Mouse (Mus musculus) embryonic facial prominence, embryonic 14.5 days (tissue): ENCODE results near the gene Wipf2. TPM values are rescaled to one million over a fixed set of nuclear protein-coding genes. Genes with fewer than 3 reads are reported as not detected.

Experiments
- ATAC-seq: fragments of 200-750 bp; cut with Nextera tagmentation; 2 replicates; pipeline ENCODE4 v1.8.0; 2017; ENCODE audit warnings: low read depth, moderate number of reproducible peaks, moderate TSS enrichment
- DNase-seq: peaks from one replicate; pipeline ENCODE4 v3.0.0-alpha.2; 2015; ENCODE audit warnings: low spot score
- H3K27ac ChIP-seq: fragments of 300-500 bp; sonication (generic); replicated peaks from 2 replicates; pipeline ENCODE4 v1.5.1; 2014; ENCODE audit warnings: low read depth, mild to moderate bottlenecking, low read length, moderate library complexity
- H3K27me3 ChIP-seq: fragments of 300-500 bp; sonication (generic); replicated peaks from 2 replicates; pipeline ENCODE4 v1.6.1; 2014; ENCODE audit warnings: low read length; ENCODE audit not compliant: control insufficient read depth, insufficient read depth
- H3K36me3 ChIP-seq: fragments of 300-500 bp; sonication (generic); 2 replicates; pipeline ENCODE4 v1.6.1; 2014; ENCODE audit warnings: low read length, mixed read lengths; ENCODE audit not compliant: control insufficient read depth, insufficient read depth
- H3K4me1 ChIP-seq: fragments of 300-500 bp; sonication (generic); 2 replicates; pipeline ENCODE4 v1.6.1; 2014; ENCODE audit warnings: antibody characterized with exemption, low read length; ENCODE audit not compliant: control insufficient read depth, insufficient read depth
- H3K4me2 ChIP-seq: fragments of 300-500 bp; sonication (generic); 2 replicates; pipeline ENCODE4 v1.6.1; 2014; ENCODE audit warnings: low read depth, mild to moderate bottlenecking, low read length, moderate library complexity, mixed read lengths
- H3K4me3 ChIP-seq: fragments of 300-500 bp; sonication (generic); 2 replicates; pipeline ENCODE4 v1.5.1; 2014; ENCODE audit warnings: low read depth, mild to moderate bottlenecking, low read length
- H3K9ac ChIP-seq: fragments of 300-500 bp; sonication (generic); 2 replicates; pipeline ENCODE4 v1.6.1; 2014; ENCODE audit warnings: low read depth, mild to moderate bottlenecking, low read length, moderate library complexity, mixed read lengths
- H3K9me3 ChIP-seq: fragments of 300-500 bp; sonication (generic); 2 replicates; pipeline ENCODE4 v1.6.1; 2016; ENCODE audit warnings: low read length; ENCODE audit not compliant: control insufficient read depth
- WGBS: fragments of 180-500 bp; shearing (Covaris S2); extraction: QIAGEN DNeasy Blood & Tissue Kit; methylation state at CpG from one replicate; pipeline ENCODE4 v1.1.7; 2014; 5-methylcytosine and 5-hydroxymethylcytosine counted together
- polyA plus RNA-seq: library from polyadenylated mRNA; unstranded; fragments of >200 nt; fragmentation: Nextera tagmentation; extraction: Ambion mirVana; gene quantifications from 2 replicates; pipeline ENCODE4 v1.2.1, GENCODE M21; 2014

Wipf2 gene
- polyA plus RNA-seq, 1 experiment from 2014 or later = 4.3 TPM

- H3K4me1 ChIP-seq = peaks cover 7% of the 10 kb centered on the region
- H3K4me3 ChIP-seq = no peak overlapping the region
- no peaks in the 10 kb centered on the region for H3K27me3 ChIP-seq
- ATAC-seq (no peak), DNase-seq (no peak)
- no peak overlapping the region for H3K4me2 ChIP-seq
- no peaks in the 10 kb centered on the region for H3K36me3 ChIP-seq
- no peaks in the 10 kb centered on the region for H3K9me3 ChIP-seq
- H3K27ac ChIP-seq = no peak overlapping the region
- H3K9ac ChIP-seq = no peak overlapping the region
- WGBS = 65% methylated on average over 13 of the region's 13 CpGs
Observed at GRCm38 (mm10) chr11:98846016-98846415, 17.4 kb upstream of the Wipf2 start.

DNA sequence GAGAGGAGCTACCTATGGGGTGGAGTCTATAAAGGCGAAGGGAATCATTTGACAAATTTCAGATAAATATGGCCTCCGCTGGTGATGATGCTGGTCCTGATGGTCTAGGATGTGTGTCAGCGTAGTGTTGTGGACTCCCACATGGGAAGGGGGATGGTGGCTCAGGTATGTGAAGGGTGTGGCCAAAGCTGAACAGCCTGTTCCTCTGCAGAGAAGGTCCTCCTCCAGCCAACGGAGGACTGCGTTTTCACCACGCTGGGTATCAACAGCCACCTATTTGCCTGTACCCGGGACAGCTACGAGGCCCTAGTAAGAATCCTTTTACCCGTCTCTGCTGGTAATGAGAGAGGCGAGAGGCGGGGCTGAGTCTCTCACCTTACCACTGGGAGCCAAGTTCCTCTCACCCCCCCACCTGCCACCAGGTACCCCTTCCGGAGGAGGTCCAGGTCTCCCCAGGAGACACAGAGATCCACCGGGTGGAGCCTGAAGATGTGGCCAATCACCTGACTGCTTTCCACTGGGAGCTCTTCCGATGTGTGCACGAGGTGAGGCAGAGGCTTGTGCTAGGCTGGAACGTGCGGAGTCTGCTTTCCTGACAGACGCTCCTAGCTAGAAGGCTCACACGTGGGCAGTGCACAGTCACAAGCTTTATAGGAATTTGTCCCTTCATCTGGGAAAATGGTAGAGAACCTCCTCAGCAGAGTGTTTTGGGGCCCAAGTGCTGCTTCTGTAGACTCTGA lies 16.4 kb upstream of the Wipf2 start:
- H3K9ac ChIP-seq = no peak overlapping the region
- 59% methylated on average over 19 of the region's 19 CpGs for WGBS
- H3K4me1 ChIP-seq = peaks cover 7% of the 10 kb centered on the region
- H3K9me3 ChIP-seq = no peaks in the 10 kb centered on the region
- H3K4me3 ChIP-seq = no peak overlapping the region
- H3K36me3 ChIP-seq = no peaks in the 10 kb centered on the region
- DNase-seq (peak; percentile 12), ATAC-seq (peak; percentile 39; the same call in 1 of the 2 replicates)
- H3K4me2 ChIP-seq = no peak overlapping the region
- no peak overlapping the region for H3K27ac ChIP-seq
- no peaks in the 10 kb centered on the region for H3K27me3 ChIP-seq

DNA sequence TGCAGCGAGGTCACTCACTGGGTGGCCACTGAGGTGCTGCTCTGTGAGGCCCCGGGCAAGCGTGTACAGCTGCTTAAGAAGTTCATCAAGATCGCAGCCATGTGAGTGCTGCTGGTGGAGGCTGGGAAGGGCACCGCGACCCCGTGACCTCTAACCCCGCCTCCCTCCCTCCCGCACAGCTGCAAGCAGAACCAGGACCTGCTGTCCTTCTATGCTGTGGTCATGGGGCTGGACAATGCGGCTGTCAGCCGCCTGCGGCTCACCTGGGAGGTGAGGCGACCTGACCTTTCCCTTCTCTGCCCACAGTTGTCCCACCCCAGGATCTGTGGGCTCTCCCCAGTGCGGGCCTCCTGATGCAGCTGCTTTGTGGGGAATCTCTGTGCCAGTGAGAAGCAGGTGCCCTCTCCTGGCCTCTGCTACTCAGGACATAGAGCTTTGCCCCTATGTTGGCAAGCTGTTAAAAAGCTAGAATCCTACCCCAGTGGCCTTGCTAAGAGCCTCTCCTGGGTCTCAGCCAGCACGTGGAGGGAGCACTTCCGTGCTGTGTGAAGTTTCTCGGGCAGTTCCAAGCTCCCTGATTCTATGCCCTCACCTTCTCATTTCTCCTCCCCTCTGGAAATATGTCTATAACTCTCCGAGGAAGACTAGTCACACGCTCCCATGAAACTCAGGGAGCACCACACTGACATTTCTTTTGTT lies 14.1 kb upstream of the Wipf2 start:
- H3K9ac ChIP-seq = 0 out of 2 replicates have a peak overlapping the region, but pooled peaks have one; percentile 14
- DNase-seq = peak; percentile 57
- H3K4me2 ChIP-seq = peak overlapping the region; percentile 12; the same call in 1 of the 2 replicates
- peak; percentile 9; the same call in 1 of the 2 replicates for ATAC-seq
- no peak overlapping the region for H3K4me3 ChIP-seq
- H3K36me3 ChIP-seq = no peaks in the 10 kb centered on the region
- H3K27me3 ChIP-seq = no peaks in the 10 kb centered on the region
- no peak overlapping the region for H3K27ac ChIP-seq
- 20% methylated on average over 13 of the region's 19 CpGs for WGBS
- peaks cover 7% of the 10 kb centered on the region for H3K4me1 ChIP-seq
- H3K9me3 ChIP-seq = no peaks in the 10 kb centered on the region

GRCm38 (mm10) chr11:98850100-98851093 lies 13.0 kb upstream of the Wipf2 start:
- DNase-seq (no peak), ATAC-seq (no peak; the same call in 1 of the 2 replicates)
- H3K9me3 ChIP-seq = no peaks in the 10 kb centered on the region
- peak overlapping the region; percentile 13 for H3K4me2 ChIP-seq
- no peak overlapping the region for H3K27ac ChIP-seq
- WGBS = 72% methylated on average over 26 of the region's 26 CpGs
- H3K4me3 ChIP-seq = no peak overlapping the region
- no peaks in the 10 kb centered on the region for H3K27me3 ChIP-seq
- peaks cover 7% of the 10 kb centered on the region for H3K4me1 ChIP-seq
- no peaks in the 10 kb centered on the region for H3K36me3 ChIP-seq
- no peak overlapping the region for H3K9ac ChIP-seq

GRCm38 (mm10) chr11:98854116-98854515 lies 9.3 kb upstream of the Wipf2 start:
- no peaks in the 10 kb centered on the region for H3K9me3 ChIP-seq

DNA sequence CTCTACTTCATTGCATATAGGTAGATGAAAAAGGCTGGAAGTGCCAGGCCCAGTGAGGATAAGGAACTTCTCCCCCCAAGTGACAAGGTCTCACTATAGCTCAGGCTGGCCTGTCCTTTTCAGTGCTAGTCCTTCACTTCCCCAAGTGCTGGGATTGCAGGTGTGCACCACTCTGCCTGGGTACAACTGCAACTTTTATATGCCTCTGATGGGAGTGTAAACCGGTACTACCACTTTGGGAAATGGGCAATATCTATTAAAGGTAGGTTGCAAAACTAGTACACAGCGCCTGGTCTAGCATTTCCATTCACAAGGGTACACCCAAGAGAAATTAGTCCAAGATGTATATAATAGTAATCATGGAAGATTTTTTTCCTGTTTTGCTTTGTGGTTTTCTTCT lies 8.8 kb upstream of the Wipf2 start:
- Histone ChIP-seq H3K4me2 (no peak overlapping the region), H3K36me3 (no peaks in the 10 kb centered on the region), H3K9me3 (no peaks in the 10 kb centered on the region), H3K9ac (no peak overlapping the region), H3K27ac (no peak overlapping the region), H3K4me1 (no peaks in the 10 kb centered on the region; the same call in 1 of the 2 replicates), H3K4me3 (no peak overlapping the region), H3K27me3 (no peaks in the 10 kb centered on the region)
- 86% methylated on average over 2 of the region's 2 CpGs for WGBS
- no peak for DNase-seq
- no peak for ATAC-seq

More at GRCm38 (mm10) chr11:98854116-98854515, 9.3 kb upstream of the Wipf2 start:
- DNase-seq = no peak
- Histone ChIP-seq H3K27ac (no peak overlapping the region), H3K27me3 (no peaks in the 10 kb centered on the region), H3K4me3 (no peak overlapping the region), H3K36me3 (no peaks in the 10 kb centered on the region), H3K4me2 (no peak overlapping the region), H3K4me1 (peaks cover 5% of the 10 kb centered on the region), H3K9ac (no peak overlapping the region)
- 88% methylated on average over 8 of the region's 8 CpGs for WGBS
- ATAC-seq = no peak

GRCm38 (mm10) chr11:98858759-98859731 lies 4.4 kb upstream of the Wipf2 start:
- Histone ChIP-seq H3K9me3 (no peaks in the 10 kb centered on the region), H3K27ac (no peak overlapping the region), H3K4me1 (peaks cover 5% of the 10 kb centered on the region; the same call in 1 of the 2 replicates), H3K4me2 (no peak overlapping the region), H3K4me3 (no peak overlapping the region), H3K9ac (no peak overlapping the region), H3K27me3 (no peaks in the 10 kb centered on the region), H3K36me3 (no peaks in the 10 kb centered on the region)
- DNase-seq (peak; percentile 87), ATAC-seq (peak; percentile 50; the same call in 1 of the 2 replicates)
- 33% methylated on average over 14 of the region's 14 CpGs for WGBS
